Mouse (Mus musculus) ES-E14 (cell line): ENCODE measurements at regions not wholly inside any gene's neighbourhood (a gene's known extent, or its start where the extent isn't known, plus 50 kb on each side); places are given as distances from the start of the nearest gene placed in this dataset.

ENCODE experiments used
- CHD2 ChIP-seq: IDR thresholded peaks from 2 replicates; pipeline ENCODE4 v1.6.1; 2014; ENCODE audit warnings: mild to moderate bottlenecking, low read depth, low read length, inconsistent platforms
- HCFC1 ChIP-seq: IDR thresholded peaks from 2 replicates; pipeline ENCODE4 v1.6.1; 2012; ENCODE audit warnings: low read length, inconsistent platforms, borderline replicate concordance; ENCODE audit not compliant: insufficient read depth
- ZNF384 ChIP-seq: IDR thresholded peaks from 2 replicates; pipeline ENCODE4 v1.6.1; 2012; ENCODE audit warnings: low read depth, low read length, inconsistent platforms

- no peak for TF ChIP-seq HCFC1
- TF ChIP-seq CHD2 = no peak
- no peak for TF ChIP-seq ZNF384
Measured at GRCm38 (mm10) chr7:117127728-117128127, 253.1 kb upstream of the Xylt1 start.
